Mouse (Mus musculus): ENCODE measurements around the gene Rpp14.

DNA sequence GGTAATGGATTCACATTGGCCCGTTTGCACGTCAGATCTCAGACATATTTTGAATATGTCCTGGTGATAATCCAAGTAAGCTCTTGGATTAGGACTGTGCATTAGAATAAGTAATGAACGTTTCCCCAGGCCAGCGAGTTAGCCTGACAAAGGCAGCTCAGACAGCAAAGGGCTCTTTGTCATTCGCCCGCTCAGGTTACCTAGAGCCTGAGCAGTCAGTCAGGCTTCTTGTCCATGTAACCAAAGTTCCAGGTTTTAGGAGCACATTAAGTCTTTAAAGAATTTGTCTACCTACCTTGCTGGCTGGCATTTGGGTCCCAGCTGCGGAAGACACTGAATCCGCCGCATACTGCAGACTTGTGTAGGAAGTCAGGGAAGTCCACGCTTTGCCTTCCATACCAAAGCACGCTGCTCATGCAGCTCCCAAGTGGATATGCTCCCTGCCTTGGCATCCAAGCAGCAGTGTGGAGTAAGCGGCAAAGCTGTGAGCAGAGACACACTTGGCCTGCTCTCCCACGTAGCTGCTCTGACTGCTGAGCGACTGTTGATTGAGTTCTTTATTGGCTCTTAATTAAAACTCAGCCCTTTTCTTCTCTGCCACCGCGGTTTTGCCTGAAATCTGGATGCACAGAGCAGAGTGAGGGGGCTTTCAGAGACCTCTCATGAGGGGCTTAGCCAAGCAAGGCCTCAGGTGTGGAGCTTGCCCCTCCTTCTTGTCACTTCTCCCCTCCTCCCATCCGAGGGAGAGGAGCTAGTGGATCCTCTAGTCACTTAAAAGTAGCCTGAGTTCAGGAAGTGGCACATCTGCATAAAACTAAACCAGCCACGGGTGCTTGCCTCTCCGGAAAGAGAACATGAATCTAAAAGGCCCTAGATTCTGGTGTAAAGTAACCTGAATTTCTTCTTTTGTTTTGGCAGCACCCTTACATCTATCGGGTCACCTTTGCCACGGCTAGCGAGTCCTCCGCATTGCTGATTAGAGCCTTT, 59.9 kb downstream of the Rpp14 start:
- TF ChIP-seq EP300 (IDR thresholded peaks at IDR 0.05; ENCODE audit: insufficient read depth, low read depth, low read length) (0 out of 2 replicates have a peak, but pooled peaks have one; percentile 39), POLR2A (IDR thresholded peaks at IDR 0.05; ENCODE audit: insufficient read depth, low read length) (no peak)

All from ES-Bruce4 (cell line).